Mouse (Mus musculus): Measurements from ENCODE around the gene Rab37. TPM values are rescaled to one million over a fixed set of nuclear protein-coding genes. Genes with fewer than 3 reads are reported as not detected.

Rab37 gene
- under 1 TPM; 0.62 TPM for total RNA-seq (2021)
- long read RNA-seq, experiment 1, result 0 reads
- long read RNA-seq, experiment 2, result 0 reads

- intact Hi-C loops (cut with DNase I; ENCODE audit: low total_unique reads), result no loop called here
- DNase-seq, result no peak
Measured at GRCm38 (mm10) chr11:115091362-115091901, at the start of gene Rab37. Gene Rab37, plus strand, starts transcription at chr11:115091431.

DNA sequence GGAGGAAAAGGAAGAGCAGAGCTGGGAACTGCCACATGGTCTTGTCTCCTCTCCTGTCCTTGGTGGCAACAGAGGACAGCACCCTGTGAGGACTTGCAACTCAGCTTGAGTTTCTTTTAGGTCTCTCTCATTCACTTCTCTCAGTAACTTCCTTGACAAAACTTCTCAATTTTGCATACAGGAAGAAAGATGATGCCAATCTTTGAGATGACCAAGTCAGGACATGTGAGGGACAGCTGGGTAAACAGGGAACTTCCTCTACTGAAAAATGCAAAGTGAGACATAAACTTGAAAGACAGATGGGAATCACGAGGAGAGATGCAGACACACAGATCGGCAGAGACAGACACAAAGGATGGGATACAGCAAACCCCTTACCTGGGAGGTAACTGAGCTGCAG lies 43.0 kb upstream of the Rab37 start, which contains the start of gene Cd300ld3:
TSS of gene Cd300ld3 (minus strand) at position 151 of the 400 bp plus-strand sequence.
- intact Hi-C loops (cut with DNase I; ENCODE audit: low total_unique reads), result no loop called here
- no peak for DNase-seq

DNA sequence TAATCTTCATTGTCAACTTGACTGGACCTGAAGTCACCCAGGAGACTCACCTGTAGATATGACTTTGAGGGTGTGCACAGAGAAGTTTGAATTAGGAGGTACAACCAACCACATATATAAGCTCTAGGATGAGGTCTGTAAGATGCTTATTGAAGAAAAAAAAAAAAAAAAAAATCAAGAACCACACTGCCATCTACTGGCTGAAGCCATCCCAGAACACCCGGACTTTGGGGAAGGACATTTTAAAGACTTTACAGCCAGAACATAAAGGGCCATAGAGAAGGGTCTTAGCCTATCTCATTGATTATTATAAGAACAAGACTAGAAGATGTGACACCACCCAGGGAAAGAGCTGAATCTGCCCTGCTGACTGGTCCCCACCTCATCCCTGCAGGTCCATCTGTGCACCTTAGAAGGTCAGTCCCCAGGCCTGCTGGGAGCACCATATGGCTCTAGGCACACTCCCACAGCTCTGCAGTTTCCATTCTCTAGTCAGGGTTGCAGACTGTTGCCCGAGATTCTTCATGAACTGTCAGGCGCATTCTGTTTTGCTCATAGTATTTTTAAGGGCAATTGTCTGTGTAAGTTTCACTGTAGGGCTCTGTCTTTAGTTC lies 41.8 kb upstream of the Rab37 start:
- no peak for DNase-seq
- intact Hi-C loops (cut with DNase I; ENCODE audit: low total_unique reads), result no loop called here

DNA sequence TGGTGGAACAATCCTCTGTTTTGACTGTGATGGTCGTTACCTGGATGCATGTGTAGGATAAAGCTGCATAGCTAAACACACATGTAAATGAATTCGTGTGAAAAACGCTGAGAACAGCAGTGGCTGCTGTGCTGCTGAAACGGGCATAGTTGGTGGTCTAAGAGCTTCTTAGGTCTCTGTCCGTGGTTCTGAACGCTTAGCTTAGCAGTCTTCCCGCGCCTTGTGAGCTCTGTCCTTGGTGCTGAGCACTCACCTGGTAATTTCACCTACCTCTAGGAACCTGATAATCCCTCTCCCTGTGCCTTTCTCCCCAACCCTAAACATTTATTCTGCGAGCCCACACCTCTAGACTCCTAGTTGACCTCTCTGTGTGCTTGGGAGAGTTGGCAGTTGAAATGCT lies 39.0 kb upstream of the Rab37 start:
- DNase-seq, result peak; percentile 18
- intact Hi-C loops (cut with DNase I; ENCODE audit: low total_unique reads), result no loop called here

- intact Hi-C loops (cut with DNase I; ENCODE audit: low total_unique reads), result no loop called here
Measured at GRCm38 (mm10) chr11:115052991-115053390, 38.2 kb upstream of the Rab37 start.

DNA sequence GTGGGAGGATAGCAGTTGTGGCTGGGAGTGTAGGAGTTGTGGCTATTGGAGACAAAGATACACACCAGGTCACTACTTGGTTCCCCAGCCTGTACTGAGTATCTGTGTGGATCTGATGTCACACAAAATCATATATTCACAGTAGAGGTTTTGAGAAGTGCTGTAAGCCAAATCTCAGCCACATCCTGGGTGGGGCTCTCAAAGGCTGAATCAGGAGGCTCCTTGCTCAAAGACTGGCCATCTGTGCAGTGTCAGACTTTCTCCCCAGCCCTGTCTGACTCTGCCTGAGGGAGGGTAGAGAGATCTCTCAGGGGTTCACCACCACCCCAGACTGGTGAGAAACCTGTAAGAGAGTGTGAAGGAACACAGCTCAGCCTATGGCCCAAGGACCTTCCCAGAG lies 36.7 kb upstream of the Rab37 start:
- intact Hi-C loops (cut with DNase I; ENCODE audit: low total_unique reads), result no loop called here
- DNase-seq, result no peak

More at GRCm38 (mm10) chr11:115052991-115053390, 38.2 kb upstream of the Rab37 start:
- no peak for DNase-seq

GRCm38 (mm10) chr11:115058701-115059100 lies 32.5 kb upstream of the Rab37 start:
- intact Hi-C loops (cut with DNase I; ENCODE audit: low total_unique reads), result no loop called here
- DNase-seq, result no peak

- intact Hi-C loops (cut with DNase I; ENCODE audit: low total_unique reads), result no loop called here
- DNase-seq, result no peak
Measured at GRCm38 (mm10) chr11:115059797-115060196, 31.4 kb upstream of the Rab37 start.

GRCm38 (mm10) chr11:115062077-115062476 lies 29.2 kb upstream of the Rab37 start, which contains the start of gene Cd300e:
Gene Cd300e, minus strand, starts transcription at chr11:115062177.
- no peak for DNase-seq
- intact Hi-C loops (cut with DNase I; ENCODE audit: low total_unique reads), result no loop called here

GRCm38 (mm10) chr11:115066768-115067167 lies 24.5 kb upstream of the Rab37 start:
- intact Hi-C loops (cut with DNase I; ENCODE audit: low total_unique reads), result no loop called here
- DNase-seq, result no peak

DNA sequence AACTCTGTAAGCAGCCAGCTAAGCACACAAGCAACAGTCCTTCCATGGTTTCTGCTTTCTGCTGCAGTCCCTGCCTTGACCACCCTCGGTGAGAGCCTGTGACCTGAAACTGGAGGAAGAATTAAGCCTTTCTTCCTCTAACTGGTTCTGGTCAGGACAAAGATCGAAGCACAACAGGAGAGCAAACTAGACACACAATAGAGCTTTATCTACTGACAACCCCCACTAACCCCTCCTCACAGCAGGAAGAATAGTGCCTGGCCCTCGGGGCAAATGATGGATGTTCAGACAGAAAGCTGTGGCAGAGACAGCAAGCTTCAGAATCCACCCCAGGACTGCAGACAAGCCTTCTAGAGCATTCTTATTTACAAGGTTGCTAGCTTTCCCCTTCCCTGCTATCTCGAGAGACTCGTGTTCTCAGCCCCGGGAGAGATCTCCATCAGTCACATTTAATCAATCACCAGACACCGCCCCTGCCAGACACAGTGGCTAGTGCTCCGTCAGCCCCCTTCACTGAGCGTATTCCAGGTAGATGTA lies 20.1 kb upstream of the Rab37 start:
- intact Hi-C loops (cut with DNase I; ENCODE audit: low total_unique reads), result no loop called here
- DNase-seq, result no peak

GRCm38 (mm10) chr11:115071631-115072294 lies 19.5 kb upstream of the Rab37 start:
- intact Hi-C loops (cut with DNase I; ENCODE audit: low total_unique reads), result no loop called here
- peak; percentile 55 for DNase-seq

- intact Hi-C loops (cut with DNase I; ENCODE audit: low total_unique reads), result no loop called here
- no peak for DNase-seq
Measured at GRCm38 (mm10) chr11:115073002-115073401, 18.2 kb upstream of the Rab37 start.

DNA sequence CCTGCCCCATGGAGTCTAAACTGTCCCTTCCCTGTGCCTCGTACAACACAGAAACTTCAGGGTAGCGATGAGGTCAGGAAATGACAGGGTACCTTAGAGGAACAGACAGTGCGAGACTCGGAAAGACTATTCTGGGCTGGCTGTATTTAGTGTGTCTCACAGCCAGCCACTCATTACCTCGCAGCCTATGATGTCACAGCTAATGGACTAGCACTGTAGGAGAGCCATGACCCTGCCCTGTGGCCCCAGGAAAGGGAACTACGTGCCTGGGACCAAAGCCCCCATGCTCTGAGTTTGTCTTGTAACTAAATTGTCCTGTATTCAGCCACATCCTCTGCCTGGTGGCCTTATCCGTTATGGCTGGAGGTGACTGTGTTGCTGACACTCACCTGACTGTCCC lies 15.8 kb upstream of the Rab37 start:
- intact Hi-C loops (cut with DNase I; ENCODE audit: low total_unique reads), result no loop called here
- DNase-seq, result no peak

- DNase-seq, result no peak
- intact Hi-C loops (cut with DNase I; ENCODE audit: low total_unique reads), result no loop called here
Measured at GRCm38 (mm10) chr11:115075859-115076258, 15.4 kb upstream of the Rab37 start.

DNA sequence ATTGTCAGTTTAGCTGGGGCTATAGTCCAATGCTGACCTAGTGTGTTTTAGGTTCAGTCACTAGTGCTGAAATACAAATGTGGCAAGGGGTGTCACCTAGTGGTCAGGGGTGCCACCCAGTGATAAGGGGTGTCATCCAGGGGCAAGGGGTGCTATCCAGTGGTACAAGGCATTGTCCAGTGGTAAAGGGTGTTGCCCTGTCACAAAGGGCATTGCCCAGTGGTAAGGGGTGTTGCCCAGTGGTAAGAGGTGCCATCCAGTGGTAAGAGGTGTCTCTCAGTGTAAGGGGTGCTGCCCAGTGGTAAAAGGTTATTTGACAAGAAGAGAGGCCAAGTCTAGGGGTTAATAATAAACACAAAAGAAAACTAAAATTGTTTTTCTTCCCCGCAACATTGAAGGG lies 13.8 kb upstream of the Rab37 start:
- no peak for DNase-seq
- intact Hi-C loops (cut with DNase I; ENCODE audit: low total_unique reads), result no loop called here

GRCm38 (mm10) chr11:115078680-115079079 lies 12.6 kb upstream of the Rab37 start:
- intact Hi-C loops (cut with DNase I; ENCODE audit: low total_unique reads), result no loop called here

DNA sequence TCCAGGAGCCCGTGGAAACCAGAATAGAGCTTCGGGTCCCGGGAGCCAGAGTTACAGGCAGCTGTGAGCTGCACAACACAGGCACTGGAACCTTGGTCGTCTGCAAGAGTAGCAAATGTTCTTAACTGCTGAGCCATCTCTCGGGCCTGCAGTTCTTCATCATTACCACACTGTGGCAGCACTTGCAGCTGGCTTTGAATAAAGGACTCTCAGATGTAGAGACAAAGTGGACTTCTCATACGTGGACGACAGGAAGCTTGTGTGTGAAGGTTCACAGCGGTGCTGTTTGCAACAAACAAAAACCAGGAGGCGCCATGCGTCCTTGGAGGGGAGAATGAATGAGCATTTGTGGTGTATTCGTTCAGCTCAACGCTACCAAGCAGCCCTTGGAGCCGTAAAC lies 10.3 kb upstream of the Rab37 start:
- intact Hi-C loops (cut with DNase I; ENCODE audit: low total_unique reads), result no loop called here
- DNase-seq, result peak; percentile 25

More at GRCm38 (mm10) chr11:115078680-115079079, 12.6 kb upstream of the Rab37 start:
- no peak for DNase-seq

GRCm38 (mm10) chr11:115081373-115081772 lies 9.9 kb upstream of the Rab37 start:
- DNase-seq, result no peak
- intact Hi-C loops (cut with DNase I; ENCODE audit: low total_unique reads), result no loop called here

DNA sequence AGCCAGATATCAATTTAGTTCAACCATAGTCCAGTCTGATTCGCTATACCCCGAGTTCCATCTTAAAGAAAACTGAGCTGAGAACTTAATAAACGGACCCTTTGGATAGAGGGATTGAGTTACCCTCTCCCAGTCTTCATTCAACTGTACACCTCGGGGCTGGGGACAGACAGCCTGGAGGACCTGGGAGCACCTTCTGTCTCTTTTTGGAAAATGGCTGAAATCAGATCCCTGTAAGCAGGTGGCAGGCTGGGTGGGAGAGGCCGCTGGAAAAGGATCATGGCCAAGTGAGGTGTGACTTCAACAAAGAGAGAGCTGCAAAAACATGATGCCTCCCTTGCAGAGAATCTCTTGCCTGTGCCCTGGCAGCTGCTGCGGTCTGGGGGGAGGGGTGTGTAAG lies 9.0 kb upstream of the Rab37 start:
- no peak for DNase-seq

More for the DNA sequence above, 9.0 kb upstream of the Rab37 start:
- intact Hi-C loops (cut with DNase I; ENCODE audit: low total_unique reads), result loop anchor here (2.0 kb wide), 1 partner anchor 71 kb away; no protein-coding TSS in a partner anchor

Data from gastrocnemius, postnatal 14 days (tissue).